Mouse (Mus musculus) B cell, adult 2 months (primary cell): Measurements from ENCODE around the gene Gng2.
A peak's percentile ranks its signal among the peaks of the same experiment; 100 is the strongest.

Source experiments
- DNase-seq, 2 experiments: peaks; one replicate each; pipeline ENCODE4 v3.0.0; 2022

Gene Gng2

GRCm38 (mm10) chr14:19858808-19859776 is 118.3 kb downstream of the Gng2 start:
- DNase-seq: no peak

GRCm38 (mm10) chr14:19858279-19858678 is 119.1 kb downstream of the Gng2 start:
- no peak for DNase-seq

GRCm38 (mm10) chr14:19853471-19853870 is 124.0 kb downstream of the Gng2 start:
- DNase-seq: no peak

- DNase-seq: peak; percentile 79
These were observed 137.7 kb downstream of the Gng2 start for GRCm38 (mm10) chr14:19839600-19840332.

- DNase-seq: no peak
These were observed 141.1 kb downstream of the Gng2 start for GRCm38 (mm10) chr14:19836289-19836688.

- no peak for DNase-seq
These were observed 151.9 kb downstream of the Gng2 start for GRCm38 (mm10) chr14:19825481-19825880.

- peak; percentile 89 to 90 for DNase-seq
These were observed 153.9 kb downstream of the Gng2 start, which contains the start of gene Rtraf for GRCm38 (mm10) chr14:19823321-19824142. Gene Rtraf (minus strand): TSS chr14:19823824.
